Mouse (Mus musculus) lung, adult 2 months (tissue): Measurements from ENCODE around the gene Ptprt.

Experiments used
- CTCF ChIP-seq: fragments of 200-500 bp; IDR thresholded peaks from 2 replicates; pipeline ENCODE4 v1.5.1; 2011; ENCODE audit warnings: mild to moderate bottlenecking, low read length, control low read depth; ENCODE audit not compliant: insufficient read depth
- POLR2A ChIP-seq: fragments of 200-500 bp; IDR thresholded peaks from 2 replicates; pipeline ENCODE4 v1.6.1; 2011; ENCODE audit warnings: low read depth, mild to moderate bottlenecking, control low read depth, low read length, borderline replicate concordance; ENCODE audit errors: extremely low read depth

DNA sequence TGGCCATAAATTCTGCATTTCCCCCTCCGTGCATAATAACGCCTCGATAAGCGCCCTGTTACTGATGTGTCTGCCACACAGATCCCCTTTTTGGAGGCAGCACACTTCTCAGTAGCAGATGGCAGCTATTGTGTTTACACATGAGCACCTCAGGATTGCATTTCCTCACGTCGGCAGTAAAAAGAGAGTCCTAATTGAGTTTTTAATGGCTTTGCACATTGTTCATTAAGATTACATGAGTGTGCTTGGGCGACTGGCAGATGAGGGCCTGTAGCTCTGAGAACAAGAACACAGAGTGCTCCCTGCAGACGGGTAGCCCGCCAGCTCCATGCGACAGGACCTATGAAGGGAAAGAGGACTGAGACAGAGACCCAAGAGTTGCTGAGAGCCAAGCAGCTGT lies 378.8 kb downstream of the Ptprt start:
- no peak for TF ChIP-seq CTCF
- TF ChIP-seq POLR2A = no peak
